30 mouse cellular contexts compared by ENCODE assay signal in genomic region chr11:63035420-63036211, GRCm38 (mm10). TPM values are rescaled to one million over a fixed set of nuclear protein-coding genes. Genes with fewer than 3 reads are reported as not detected.
DNase-seq lines count a peak whose midpoint lies in the region; ATAC-seq and TF ChIP-seq lines count a peak whose summit lies in the region.
"Had no signal": no experiment of that assay in that cellular context is flagged by ENCODE, and none has a peak within 500 bp of the region (broad histone marks: within the 10 kb centered on the region; RNA-seq: fewer than 3 reads in every experiment).

No protein-coding gene starts in this region.

- ATAC-seq in liver, embryonic 16.5 days (ENCODE audit: low read depth), result peak; percentile 70; the same call in 1 of the 2 replicates
- ATAC-seq in liver, embryonic 12.5 days, result no peak
- ATAC-seq in limb, embryonic 14.5 days (ENCODE audit: low FRiP score, low read depth), result no peak
- ATAC-seq in forebrain, embryonic 13.5 days, result no peak
- no peak for ATAC-seq in midbrain, embryonic 11.5 days (ENCODE audit: low FRiP score)
- ATAC-seq: forebrain, embryonic 16.5 days; hindbrain, embryonic 16.5 days; midbrain, embryonic 16.5 days had no signal

- H3K27me3 ChIP-seq in liver, embryonic 16.5 days (ENCODE audit: control insufficient read depth, insufficient read depth, low read depth, low read length), result no peaks in the 10 kb centered on the region
- peaks cover 4% of the 10 kb centered on the region; the same call in 1 of the 2 replicates for H3K27me3 ChIP-seq in liver, embryonic 12.5 days (replicated peaks)
- no peaks in the 10 kb centered on the region for H3K27me3 ChIP-seq in limb, embryonic 14.5 days (ENCODE audit: control insufficient read depth, insufficient read depth, low read length)
- H3K27me3 ChIP-seq in forebrain, embryonic 13.5 days, result no peaks in the 10 kb centered on the region
- H3K27me3 ChIP-seq in midbrain, embryonic 11.5 days (ENCODE audit: control insufficient read depth, insufficient read depth, low read length), result no peaks in the 10 kb centered on the region
- H3K27me3 ChIP-seq: CH12.LX; limb, embryonic 12.5 days; neural tube, embryonic 12.5 days had no signal

- no peak overlapping the region for H3K9ac ChIP-seq in liver, embryonic 16.5 days (ENCODE audit: low read depth, low read length)
- H3K9ac ChIP-seq in liver, embryonic 12.5 days, result no peak overlapping the region
- H3K9ac ChIP-seq in limb, embryonic 14.5 days (ENCODE audit: low read depth, low read length, severe bottlenecking), result no peak overlapping the region
- H3K9ac ChIP-seq in forebrain, embryonic 13.5 days, result no peak overlapping the region
- no peak overlapping the region for H3K9ac ChIP-seq in midbrain, embryonic 11.5 days (ENCODE audit: low read length)
- H3K9ac ChIP-seq: limb, embryonic 12.5 days; neural tube, embryonic 12.5 days had no signal

- WGBS in liver, embryonic 16.5 days (ENCODE audit: insufficient replicate concordance), result 62% methylated on average over 11 of the region's 11 CpGs
- 64% methylated on average over 11 of the region's 11 CpGs for WGBS in liver, embryonic 12.5 days (ENCODE audit: insufficient replicate concordance)
- WGBS in limb, embryonic 14.5 days, result 59% methylated on average over 11 of the region's 11 CpGs
- 82% methylated on average over 11 of the region's 11 CpGs for WGBS in forebrain, embryonic 13.5 days
- 86% methylated on average over 11 of the region's 11 CpGs for WGBS in midbrain, embryonic 11.5 days

- DNase-seq in 3T3-L1 (ENCODE audit: low read depth, low spot score), result peak; percentile 46
- peak; percentile 47 for DNase-seq in NIH3T3 (ENCODE audit: low read depth)
- peak; percentile 81 for DNase-seq in limb, embryonic 14.5 days (ENCODE audit: low spot score)
- DNase-seq in midbrain, embryonic 11.5 days (ENCODE audit: low spot score, missing footprints), result no peak
- DNase-seq: adrenal gland, adult 8-10 months; cerebellum, adult 2 months; cerebellum, postnatal 14 days; heart, postnatal 14 days; kidney, postnatal 14 days; lung, adult 2 months; right cerebral cortex, adult 18-20 months; thymus, adult 18-20 months; thymus, postnatal 25 days had no signal

- no peak overlapping the region for H3K27ac ChIP-seq in liver, embryonic 16.5 days (ENCODE audit: low read length)
- no peak overlapping the region for H3K27ac ChIP-seq in liver, embryonic 12.5 days
- H3K27ac ChIP-seq in limb, embryonic 14.5 days (replicated peaks; ENCODE audit: low read depth, low read length), result peak overlapping the region; percentile 52
- H3K27ac ChIP-seq in forebrain, embryonic 13.5 days, result no peak overlapping the region
- H3K27ac ChIP-seq in midbrain, embryonic 11.5 days (ENCODE audit: low read depth, low read length), result no peak overlapping the region
- H3K27ac ChIP-seq: hindbrain, embryonic 10.5 days; limb, embryonic 12.5 days; neural tube, embryonic 12.5 days; stomach, postnatal 0 days had no signal

- H3K4me3 ChIP-seq in liver, embryonic 16.5 days (ENCODE audit: low read depth, low read length), result no peak overlapping the region
- no peak overlapping the region for H3K4me3 ChIP-seq in liver, embryonic 12.5 days
- no peak overlapping the region for H3K4me3 ChIP-seq in limb, embryonic 14.5 days (replicated peaks; ENCODE audit: low read length)
- H3K4me3 ChIP-seq in forebrain, embryonic 13.5 days, result no peak overlapping the region
- no peak overlapping the region for H3K4me3 ChIP-seq in midbrain, embryonic 11.5 days (ENCODE audit: low read depth, low read length)
- H3K4me3 ChIP-seq: hindbrain, embryonic 10.5 days; limb, embryonic 12.5 days; neural tube, embryonic 12.5 days had no signal

- H3K4me2 ChIP-seq in liver, embryonic 16.5 days (ENCODE audit: low read depth, low read length), result no peak overlapping the region
- no peak overlapping the region for H3K4me2 ChIP-seq in liver, embryonic 12.5 days
- H3K4me2 ChIP-seq in limb, embryonic 14.5 days (replicated peaks; ENCODE audit: low read depth, low read length, severe bottlenecking), result no peak overlapping the region
- H3K4me2 ChIP-seq in forebrain, embryonic 13.5 days, result no peak overlapping the region
- no peak overlapping the region for H3K4me2 ChIP-seq in midbrain, embryonic 11.5 days
- H3K4me2 ChIP-seq: limb, embryonic 12.5 days; neural tube, embryonic 12.5 days had no signal

- H3K36me3 ChIP-seq in liver, embryonic 16.5 days (ENCODE audit: control insufficient read depth, insufficient read depth), result no peaks in the 10 kb centered on the region
- H3K36me3 ChIP-seq in liver, embryonic 12.5 days, result no peaks in the 10 kb centered on the region
- no peaks in the 10 kb centered on the region for H3K36me3 ChIP-seq in limb, embryonic 14.5 days (ENCODE audit: control insufficient read depth, insufficient read depth, low read length)
- no peaks in the 10 kb centered on the region for H3K36me3 ChIP-seq in forebrain, embryonic 13.5 days (ENCODE audit: poor library complexity, severe bottlenecking)
- H3K36me3 ChIP-seq in midbrain, embryonic 11.5 days (ENCODE audit: control insufficient read depth, insufficient read depth, low read length), result no peaks in the 10 kb centered on the region
- H3K36me3 ChIP-seq: hindbrain, embryonic 10.5 days; limb, embryonic 12.5 days; neural tube, embryonic 12.5 days had no signal

- H3K4me1 ChIP-seq in liver, embryonic 16.5 days (ENCODE audit: control insufficient read depth, low read depth, low read length), result no peaks in the 10 kb centered on the region; the same call in 1 of the 2 replicates
- H3K4me1 ChIP-seq in liver, embryonic 12.5 days, result no peaks in the 10 kb centered on the region
- H3K4me1 ChIP-seq in limb, embryonic 14.5 days (ENCODE audit: control insufficient read depth, insufficient read depth, low read length), result peaks cover 8% of the 10 kb centered on the region
- peaks cover 5% of the 10 kb centered on the region; the same call in 1 of the 2 replicates for H3K4me1 ChIP-seq in forebrain, embryonic 13.5 days
- H3K4me1 ChIP-seq in midbrain, embryonic 11.5 days (ENCODE audit: control insufficient read depth, insufficient read depth, low read length), result no peaks in the 10 kb centered on the region

- no peaks in the 10 kb centered on the region for H3K9me3 ChIP-seq in liver, embryonic 16.5 days (replicated peaks; ENCODE audit: control insufficient read depth, low read length)
- no peaks in the 10 kb centered on the region for H3K9me3 ChIP-seq in liver, embryonic 12.5 days (replicated peaks)
- H3K9me3 ChIP-seq in limb, embryonic 14.5 days (ENCODE audit: control insufficient read depth, low read length), result peaks cover 6% of the 10 kb centered on the region
- H3K9me3 ChIP-seq in forebrain, embryonic 13.5 days (replicated peaks), result peaks cover 6% of the 10 kb centered on the region; the same call in 1 of the 2 replicates
- H3K9me3 ChIP-seq in midbrain, embryonic 11.5 days (ENCODE audit: control insufficient read depth, low read length), result no peaks in the 10 kb centered on the region
- H3K9me3 ChIP-seq: hindbrain, embryonic 10.5 days; limb, embryonic 12.5 days; neural tube, embryonic 12.5 days had no signal

- no peak for TF ChIP-seq POLR2A in limb, embryonic 14.5 days (IDR thresholded peaks at IDR 0.05; ENCODE audit: borderline replicate concordance, extremely low read depth, insufficient read depth, insufficient read length)

RNA-seq across cellular contexts. Expression of gene Tekt3, which starts 25.8 kb away (rescaled TPM):
- not detected in 2 replicates for polyA plus RNA-seq in liver, embryonic 16.5 days (2015; fragmentation: Nextera tagmentation; extraction: Ambion mirVana)
- polyA plus RNA-seq in liver, embryonic 12.5 days (2016; fragmentation: Nextera tagmentation; extraction: Ambion mirVana), result 0.07 TPM in 1 of 2 replicates, not detected in the other
- polyA plus RNA-seq in limb, embryonic 14.5 days (2012; rRNA removed), result 0.04 and 0.06 TPM in 2 replicates
- 0.26 and 0.30 TPM in 2 replicates for polyA plus RNA-seq in limb, embryonic 14.5 days (2014; fragmentation: Nextera tagmentation; extraction: Ambion mirVana)
- polyA plus RNA-seq in forebrain, embryonic 13.5 days (2015; fragmentation: Nextera tagmentation; extraction: Ambion mirVana), result not detected in 2 replicates
- polyA plus RNA-seq in midbrain, embryonic 11.5 days (2014; fragmentation: Nextera tagmentation; extraction: Ambion mirVana), result not detected in 2 replicates
- polyA plus RNA-seq: C2C12; cerebellum, adult 2 months; cortical plate, adult 2 months; forebrain, embryonic 16.5 days; heart, embryonic 14.5 days; hindbrain, embryonic 10.5 days; hindbrain, embryonic 16.5 days; intestine, embryonic 14.5 days; kidney, embryonic 14.5 days; limb, embryonic 12.5 days; midbrain, embryonic 16.5 days; neural tube, embryonic 12.5 days; spleen, adult 2 months; stomach, postnatal 0 days had no signal
